Mouse (Mus musculus) cerebellum, adult 2 months (tissue): ENCODE results near the gene Fndc3b.

Experiments
- CTCF ChIP-seq: fragments of 200-500 bp; IDR thresholded peaks from 2 replicates; pipeline ENCODE4 v1.5.1; 2011; ENCODE audit warnings: low read depth, mild to moderate bottlenecking, control low read depth, low read length, moderate library complexity, borderline replicate concordance; ENCODE audit not compliant: insufficient read depth
- POLR2A ChIP-seq: fragments of 200-500 bp; IDR thresholded peaks from 2 replicates; pipeline ENCODE4 v1.6.1; 2011; ENCODE audit warnings: low read length, control low read depth, borderline replicate concordance; ENCODE audit not compliant: insufficient read depth

DNA sequence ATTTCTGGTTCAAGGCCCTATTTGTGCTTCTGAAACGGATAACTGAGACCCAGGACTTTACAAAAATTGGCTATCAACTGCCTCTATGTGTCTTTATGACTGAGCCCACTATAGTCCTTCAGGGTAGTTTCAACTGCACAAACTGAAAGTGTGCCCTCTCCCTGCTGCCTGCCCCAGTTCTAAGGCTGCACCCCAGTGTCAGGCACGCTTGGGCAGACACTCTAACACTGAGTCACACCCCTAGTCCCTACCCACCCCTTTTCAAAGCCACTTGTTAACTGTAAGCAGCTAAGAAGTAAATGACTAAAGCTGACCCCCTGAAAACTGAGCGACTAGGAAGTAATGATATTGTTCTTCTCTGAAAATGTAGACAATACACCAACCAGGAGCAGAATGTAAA lies 176.9 kb downstream of the Fndc3b start:
- no peak for TF ChIP-seq CTCF
- TF ChIP-seq POLR2A: no peak
